Mouse (Mus musculus) liver, postnatal 0 days (tissue): ENCODE measurements around the gene Ube2z. TPM values are rescaled to one million over a fixed set of nuclear protein-coding genes. Genes with fewer than 3 reads are reported as not detected.
"Not testable (repeated sequence)": the region's sequence is repeated elsewhere in the genome, so short reads cannot be mapped to it uniquely, and the experiment has no call there.

ENCODE experiments used
- ATAC-seq: fragments of 200-750 bp; cut with Nextera tagmentation; 2 replicates; pipeline ENCODE4 v1.8.0; 2017; ENCODE audit warnings: mild to moderate bottlenecking, moderate library complexity
- DNase-seq: peaks from one replicate; pipeline ENCODE4 v3.0.0-alpha.2; 2016
- H3K27ac ChIP-seq: fragments of 300-500 bp; sonication (generic); 2 replicates; pipeline ENCODE4 v1.5.1; 2014; ENCODE audit warnings: antibody characterized with exemption, moderate library complexity, mild to moderate bottlenecking, low read depth
- H3K27me3 ChIP-seq: fragments of 300-500 bp; sonication (generic); 2 replicates; pipeline ENCODE4 v1.6.1; 2014; ENCODE audit warnings: low read length, control low read depth, mixed read lengths; ENCODE audit not compliant: insufficient read depth
- H3K36me3 ChIP-seq: fragments of 300-500 bp; sonication (generic); replicated peaks from 2 replicates; pipeline ENCODE4 v1.6.1; 2014; ENCODE audit warnings: mild to moderate bottlenecking, control low read depth, low read length, moderate library complexity, mixed read lengths; ENCODE audit not compliant: insufficient read depth
- H3K4me1 ChIP-seq: fragments of 300-500 bp; sonication (generic); 2 replicates; pipeline ENCODE4 v1.6.1; 2014; ENCODE audit warnings: antibody characterized with exemption, mild to moderate bottlenecking, control low read depth; ENCODE audit not compliant: insufficient read depth
- H3K4me2 ChIP-seq: fragments of 300-500 bp; sonication (generic); 2 replicates; pipeline ENCODE4 v1.6.1; 2014; ENCODE audit warnings: low read depth, mild to moderate bottlenecking, low read length, moderate library complexity, mixed read lengths
- H3K4me3 ChIP-seq: fragments of 300-500 bp; sonication (generic); 2 replicates; pipeline ENCODE4 v1.5.1; 2014; ENCODE audit warnings: low read depth, low read length
- H3K9ac ChIP-seq: fragments of 300-500 bp; sonication (generic); replicated peaks from 2 replicates; pipeline ENCODE4 v1.6.1; 2014; ENCODE audit warnings: mild to moderate bottlenecking, moderate library complexity
- H3K9me3 ChIP-seq: fragments of 300-500 bp; sonication (generic); 2 replicates; pipeline ENCODE4 v1.6.1; 2016; ENCODE audit warnings: mild to moderate bottlenecking, control low read depth, low read length, mixed read lengths
- CTCF ChIP-seq: sonication (generic); IDR thresholded peaks from 2 replicates; pipeline ENCODE4 v1.5.1; 2016; ENCODE audit warnings: antibody characterized with exemption, low read depth
- EP300 ChIP-seq: IDR thresholded peaks from 2 replicates; pipeline ENCODE4 v1.6.1; 2016; ENCODE audit warnings: antibody characterized with exemption, low read depth, mild to moderate bottlenecking
- WGBS: fragments of 180-500 bp; shearing (Covaris S2); extraction: QIAGEN DNeasy Blood & Tissue Kit; methylation state at CpG from one replicate; pipeline ENCODE4 v1.1.7; 2014; ENCODE audit not compliant: insufficient replicate concordance; 5-methylcytosine and 5-hydroxymethylcytosine counted together
- polyA plus RNA-seq: library from polyadenylated mRNA; unstranded; fragments of >200 nt; fragmentation: Nextera tagmentation; extraction: Ambion mirVana; gene quantifications from 2 replicates; pipeline ENCODE4 v1.2.1, GENCODE M21; 2015

The Ube2z gene
- polyA plus RNA-seq = 11.5 and 12.3 TPM in 2 replicates

GRCm38 (mm10) chr11:96065215-96065911 is at the start of gene Ube2z:
Gene Ube2z, minus strand, starts transcription at chr11:96065388.
- Histone ChIP-seq H3K4me2 (peak within 1 kb of the TSS; percentile 91), H3K9me3 (no peaks in the 10 kb centered on the region), H3K4me1 (peaks cover 20% of the 10 kb centered on the region), H3K27ac (peak within 1 kb of the TSS; percentile 94), H3K4me3 (peak within 1 kb of the TSS; percentile 99), H3K27me3 (no peaks in the 10 kb centered on the region), H3K9ac (peak within 1 kb of the TSS; percentile 98), H3K36me3 (peaks cover 28% of the 10 kb centered on the region)
- no peak for TF ChIP-seq EP300
- TF ChIP-seq CTCF = peak; percentile 23; the same call in 1 of the 2 replicates
- WGBS = 6% methylated on average over 41 of the region's 50 CpGs
- DNase-seq (peak; percentile 98), ATAC-seq (peak; percentile 99)

- TF ChIP-seq CTCF (no peak), EP300 (no peak)
- ATAC-seq (no peak), DNase-seq (no peak)
- no peak overlapping the region for H3K27ac ChIP-seq
- no peaks in the 10 kb centered on the region for H3K4me1 ChIP-seq
- no peaks in the 10 kb centered on the region for H3K9me3 ChIP-seq
- no peaks in the 10 kb centered on the region for H3K36me3 ChIP-seq
- no peak overlapping the region for H3K4me3 ChIP-seq
- WGBS = 57% methylated on average over 2 of the region's 2 CpGs
- 0 out of 2 replicates have a peak, but pooled peaks cover 3% of the 10 kb centered on the region for H3K27me3 ChIP-seq
- no peak overlapping the region for H3K4me2 ChIP-seq
- no peak overlapping the region for H3K9ac ChIP-seq
Measured at GRCm38 (mm10) chr11:96114077-96114476, 48.9 kb upstream of the Ube2z start.

- Histone ChIP-seq H3K9me3 (no peaks in the 10 kb centered on the region), H3K4me2 (no peak within 1 kb of the TSS), H3K4me3 (no peak within 1 kb of the TSS), H3K36me3 (no peaks in the 10 kb centered on the region), H3K27me3 (0 out of 2 replicates have a peak, but pooled peaks cover 3% of the 10 kb centered on the region), H3K27ac (no peak within 1 kb of the TSS), H3K9ac (no peak within 1 kb of the TSS), H3K4me1 (no peaks in the 10 kb centered on the region)
- ATAC-seq (no peak), DNase-seq (no peak)
- WGBS = 48% methylated on average over 14 of the region's 14 CpGs
- TF ChIP-seq EP300 (no peak), CTCF (no peak)
Measured at GRCm38 (mm10) chr11:96111751-96112150, 46.6 kb upstream of the Ube2z start, which contains the start of gene Calcoco2. Gene Calcoco2, minus strand, starts transcription at chr11:96111964.

GRCm38 (mm10) chr11:96110950-96111349 is 45.8 kb upstream of the Ube2z start:
- H3K36me3 ChIP-seq, H3K27me3 ChIP-seq, H3K9ac ChIP-seq, H3K4me2 ChIP-seq, H3K9me3 ChIP-seq, H3K4me3 ChIP-seq, H3K4me1 ChIP-seq, DNase-seq, ATAC-seq, H3K27ac ChIP-seq: not testable (repeated sequence)
- 46% methylated on average over 2 of the region's 2 CpGs for WGBS
- TF ChIP-seq CTCF = peak; percentile 32

- Histone ChIP-seq H3K4me1 (no peaks in the 10 kb centered on the region), H3K27ac (no peak overlapping the region), H3K36me3 (no peaks in the 10 kb centered on the region), H3K27me3 (0 out of 2 replicates have a peak, but pooled peaks cover 3% of the 10 kb centered on the region), H3K4me2 (no peak overlapping the region), H3K4me3 (no peak overlapping the region), H3K9ac (no peak overlapping the region), H3K9me3 (no peaks in the 10 kb centered on the region)
- ATAC-seq (no peak), DNase-seq (no peak)
- WGBS = 71% methylated on average over 1 of the region's 1 CpGs
- no peak for TF ChIP-seq EP300
- no peak for TF ChIP-seq CTCF
Measured at GRCm38 (mm10) chr11:96108376-96108775, 43.2 kb upstream of the Ube2z start.

- TF ChIP-seq EP300 (no peak), CTCF (peak; percentile 95)
- H3K4me3 ChIP-seq = no peak overlapping the region
- DNase-seq = peak; percentile 64
- H3K9ac ChIP-seq = no peak overlapping the region
- no peak overlapping the region for H3K4me2 ChIP-seq
- no peaks in the 10 kb centered on the region for H3K4me1 ChIP-seq
- WGBS = 5% methylated on average over 3 of the region's 3 CpGs
- no peak for ATAC-seq
- H3K9me3 ChIP-seq = no peaks in the 10 kb centered on the region
- H3K27me3 ChIP-seq = no peaks in the 10 kb centered on the region
- H3K27ac ChIP-seq = no peak overlapping the region
- no peaks in the 10 kb centered on the region for H3K36me3 ChIP-seq
Measured at GRCm38 (mm10) chr11:96093361-96093760, 28.2 kb upstream of the Ube2z start.
